Mouse (Mus musculus) cerebellum, adult 8-10 months (tissue): ENCODE results near the gene Itpr1.

Experiments
- DNase-seq: peaks from one replicate; pipeline ENCODE4 v3.0.0; 2022

Gene Itpr1

DNA sequence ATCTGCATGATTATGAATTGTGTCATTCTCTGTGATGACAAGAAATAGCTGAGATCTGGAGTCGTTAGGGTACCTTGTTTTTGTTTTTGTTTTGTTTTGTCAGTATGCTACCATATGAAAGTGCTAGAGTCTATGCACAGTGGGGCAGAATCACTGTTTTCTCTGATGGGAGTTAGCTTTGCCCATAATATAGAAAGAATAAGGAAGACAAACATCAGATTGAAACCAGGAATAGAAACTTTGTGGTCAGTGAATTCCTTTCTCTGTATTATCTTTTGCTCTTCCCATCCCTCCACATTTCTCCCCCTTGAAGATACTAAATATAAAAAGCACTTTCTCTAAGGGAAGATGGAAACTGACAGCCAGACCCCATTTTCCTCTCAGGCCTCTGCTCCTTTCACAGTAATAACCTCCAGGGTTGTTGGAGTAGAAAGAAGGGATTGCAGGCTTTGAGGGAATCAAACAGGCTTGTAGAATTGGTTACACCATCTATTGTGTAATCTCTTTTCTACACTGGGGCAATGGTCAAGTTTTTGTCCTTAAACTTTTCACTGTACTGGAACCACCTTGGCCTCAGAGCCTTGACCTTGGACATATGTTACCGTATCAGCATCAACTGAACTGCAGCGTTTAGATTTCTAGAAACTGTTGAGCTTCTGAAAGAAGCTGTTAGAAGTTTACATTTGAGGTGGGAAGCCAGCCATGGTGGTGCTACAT is 33.6 kb downstream of the Itpr1 start:
- no peak for DNase-seq

DNA sequence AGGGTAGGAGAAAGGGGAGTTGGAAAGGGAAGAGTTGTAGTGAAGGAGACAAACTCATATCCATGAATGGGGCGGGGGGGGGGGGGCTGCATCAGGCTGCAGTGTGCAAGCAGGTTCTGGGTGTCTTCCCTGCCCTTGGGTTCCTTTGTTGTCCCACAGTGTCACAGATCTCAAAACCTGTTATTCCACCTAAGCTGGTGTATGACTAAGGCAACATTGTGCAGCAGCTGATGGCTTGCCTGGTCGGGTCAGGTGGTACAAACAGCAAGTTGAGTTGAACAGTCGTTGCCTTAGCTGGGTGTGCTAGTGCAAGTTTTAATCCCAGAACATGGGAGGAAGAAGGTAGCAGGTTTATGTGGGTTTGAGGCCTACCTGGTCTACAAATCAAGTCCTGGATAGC is 34.3 kb downstream of the Itpr1 start:
- no peak for DNase-seq

DNA sequence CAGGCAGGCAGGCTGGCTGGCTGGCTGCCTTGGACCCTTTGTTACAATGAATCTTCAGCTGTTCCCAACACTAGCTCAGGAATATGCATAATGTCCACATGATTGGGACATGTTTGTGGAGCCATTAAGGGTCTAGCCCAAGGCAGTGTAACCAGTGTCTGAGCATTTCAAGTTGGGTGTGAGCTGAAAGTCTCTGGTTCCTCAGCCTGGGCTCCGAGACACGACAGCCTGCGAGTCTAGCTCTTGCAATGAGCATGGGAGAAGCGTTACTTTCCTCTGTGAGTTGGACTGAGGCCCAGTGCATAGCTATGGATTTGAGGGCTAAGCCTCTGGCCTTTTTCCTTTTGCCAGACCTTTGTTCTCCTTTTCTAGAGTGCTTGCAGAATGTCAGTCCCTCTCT is 35.6 kb downstream of the Itpr1 start:
- DNase-seq, result no peak

DNA sequence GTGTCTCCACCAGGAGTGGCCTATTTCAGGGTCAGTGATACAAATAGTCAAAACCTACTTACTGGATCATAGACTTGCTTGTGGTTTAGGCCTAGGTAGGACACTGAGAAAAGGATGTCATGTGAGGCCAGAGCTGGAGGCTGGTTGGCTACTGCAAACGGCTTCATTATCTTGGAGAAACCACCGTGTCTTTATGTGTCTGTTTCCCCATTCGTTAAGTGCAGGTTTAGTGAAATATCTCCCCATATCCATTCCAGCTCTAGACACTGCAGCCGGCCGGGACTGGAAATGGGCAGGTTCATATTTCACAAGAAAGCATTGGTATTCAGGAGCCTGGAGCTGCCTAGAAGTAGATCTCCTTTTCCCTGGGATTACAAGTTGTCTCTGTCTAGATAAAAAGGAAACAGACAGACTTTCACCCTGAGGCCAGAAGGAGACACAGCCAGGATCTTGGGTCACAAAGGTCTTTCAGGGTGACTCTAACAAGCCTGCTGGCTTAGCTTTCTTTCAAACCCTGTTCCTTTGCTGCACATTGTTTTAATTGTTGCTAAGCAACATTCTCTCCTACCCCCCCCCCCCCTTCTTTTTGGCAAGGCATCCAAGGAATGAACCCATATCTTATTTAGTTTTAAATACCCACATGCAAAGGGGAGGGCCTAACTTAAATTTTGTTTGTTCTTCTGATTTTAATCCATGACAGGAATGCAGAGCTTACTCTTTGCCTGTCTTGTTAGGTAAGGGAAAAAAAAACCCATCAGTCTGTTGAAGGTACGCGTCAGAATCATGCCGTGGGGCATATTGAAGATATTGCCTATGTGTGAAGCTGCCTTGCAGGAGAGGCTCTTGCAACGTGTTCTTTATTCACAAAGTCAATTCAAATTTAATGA is 36.4 kb downstream of the Itpr1 start:
- DNase-seq, result no peak

DNA sequence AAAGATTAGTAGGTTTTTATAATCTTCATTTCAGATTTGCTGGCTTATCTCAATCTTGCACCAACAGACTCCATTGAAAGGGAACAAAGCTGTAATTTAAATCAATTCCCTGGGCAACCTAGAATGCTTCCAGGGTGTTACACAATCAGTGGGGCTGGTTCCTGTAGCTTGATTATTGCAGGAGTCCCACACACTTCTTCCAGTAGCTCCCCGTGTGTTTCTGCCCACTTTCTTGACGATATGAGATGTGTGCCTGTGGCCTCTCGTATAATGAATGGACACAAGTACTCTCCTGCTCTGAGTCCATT is 37.0 kb downstream of the Itpr1 start:
- DNase-seq, result no peak

DNA sequence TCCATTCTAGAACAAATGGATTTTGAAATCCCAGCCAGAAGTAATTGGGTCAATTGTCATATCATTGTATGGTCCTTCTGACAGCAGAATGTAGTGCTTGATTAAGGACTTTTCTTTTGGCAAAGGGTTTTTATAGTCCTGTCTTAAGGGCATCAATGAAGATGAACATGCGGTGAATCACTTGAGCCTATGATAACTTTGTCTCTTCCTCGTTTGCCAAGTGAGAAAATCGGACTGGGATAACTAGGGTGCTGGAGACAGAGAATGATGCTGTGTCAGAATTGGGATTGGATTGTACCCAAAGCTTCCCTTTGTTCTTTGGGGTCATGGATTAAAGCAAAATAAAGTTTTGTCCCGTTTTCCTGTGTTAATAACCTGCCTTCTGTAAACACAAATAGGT is 37.5 kb downstream of the Itpr1 start:
- no peak for DNase-seq

DNA sequence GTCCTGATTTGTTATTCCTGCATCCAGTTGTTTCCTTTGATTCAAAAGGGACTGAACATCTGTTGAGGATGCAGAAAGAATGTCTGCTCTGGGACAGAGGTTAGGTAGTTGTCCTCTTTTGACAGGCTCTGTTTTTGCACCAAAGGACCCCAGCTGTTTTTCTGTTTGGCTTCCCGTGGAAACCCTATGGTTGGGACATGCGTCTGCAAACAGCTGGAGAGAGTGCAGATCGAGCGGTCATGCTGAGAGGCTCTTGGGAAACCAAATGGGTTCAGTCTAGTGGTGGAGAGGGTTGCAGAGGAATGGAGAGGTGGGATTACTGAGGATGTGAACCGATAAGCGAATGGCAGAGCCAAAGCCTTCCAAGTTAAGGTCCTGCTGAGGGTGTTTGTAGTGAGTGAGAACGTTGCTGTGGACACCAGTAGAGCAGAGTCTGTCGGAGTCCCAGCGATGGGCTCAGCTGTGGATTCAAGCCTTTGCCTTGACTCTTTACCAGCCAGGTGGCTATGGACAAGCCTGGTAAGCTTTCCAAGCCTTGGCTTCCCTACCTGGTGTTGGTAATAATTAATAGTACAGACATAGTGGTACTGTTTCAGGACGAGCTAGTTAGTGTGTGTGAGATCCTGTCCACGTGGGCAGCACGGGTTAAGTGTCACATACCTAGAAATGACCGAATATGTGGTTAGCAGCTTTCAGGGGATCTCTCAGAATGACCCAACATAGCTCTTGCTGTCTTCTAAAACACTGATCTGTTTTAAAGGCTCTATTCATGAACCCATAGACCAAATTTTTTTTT is 39.9 kb downstream of the Itpr1 start:
- no peak for DNase-seq

DNA sequence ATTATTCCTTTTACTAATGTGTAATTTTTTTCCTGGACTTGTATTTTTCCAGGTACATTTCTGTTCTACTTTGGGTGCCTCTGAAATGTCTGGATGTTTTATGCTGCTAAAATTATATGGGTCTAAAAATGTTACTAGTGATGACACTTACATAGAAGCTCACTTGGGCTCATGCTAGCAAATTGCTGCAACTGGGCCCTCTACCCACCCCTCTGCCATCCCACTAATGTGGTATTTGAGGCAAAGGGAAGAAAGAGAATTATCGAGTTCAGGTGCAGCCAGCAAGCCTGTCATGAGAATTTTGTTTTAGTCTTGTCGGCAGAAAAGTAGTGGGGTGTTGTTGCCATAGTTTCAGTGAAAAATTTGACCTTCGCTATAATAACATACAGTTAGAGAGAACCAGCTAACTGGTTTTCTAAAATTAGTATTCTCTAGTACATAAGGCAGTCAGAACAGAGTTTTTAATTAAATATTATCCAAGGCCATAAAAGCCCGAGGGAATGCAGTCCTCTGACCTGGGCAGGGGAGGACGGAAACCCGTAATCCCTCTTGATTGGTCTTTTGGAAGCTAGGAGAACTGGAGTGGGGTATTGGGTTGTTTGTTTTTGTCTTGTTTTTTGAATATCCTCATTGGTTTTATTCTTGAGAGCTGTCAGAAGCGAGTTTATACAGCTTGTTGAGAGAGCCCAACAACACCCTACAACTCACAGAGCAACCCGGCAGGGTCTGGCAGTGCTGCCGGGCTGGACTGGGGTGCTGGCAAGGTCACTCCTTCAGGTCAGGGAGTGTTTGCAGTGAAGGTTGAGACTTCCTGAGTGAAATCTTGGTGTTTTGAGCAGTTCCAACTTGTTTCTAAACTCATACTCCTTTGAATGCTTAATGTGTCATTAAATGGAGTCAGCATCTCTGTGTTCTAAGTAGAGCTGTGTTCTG is 41.5 kb downstream of the Itpr1 start:
- DNase-seq, result no peak

DNA sequence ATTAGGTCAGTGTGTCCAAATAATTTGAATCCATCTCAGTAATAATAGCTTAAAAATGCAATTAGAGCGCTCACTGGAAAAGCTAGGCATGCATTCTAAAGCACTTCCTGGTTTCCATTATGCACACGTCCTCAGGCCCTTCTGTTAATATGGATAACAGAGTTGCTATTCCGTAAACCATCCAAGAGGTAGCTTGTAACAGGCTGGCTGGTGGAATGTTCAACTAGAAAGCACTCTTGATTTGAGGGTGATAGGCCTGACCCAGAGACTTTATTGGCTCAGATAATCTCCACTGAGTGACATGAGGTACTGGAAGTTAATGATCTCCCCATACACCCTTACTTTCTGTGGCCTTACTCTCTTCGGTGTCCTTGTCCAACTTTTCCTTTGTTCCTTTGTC is 43.0 kb downstream of the Itpr1 start:
- no peak for DNase-seq

DNA sequence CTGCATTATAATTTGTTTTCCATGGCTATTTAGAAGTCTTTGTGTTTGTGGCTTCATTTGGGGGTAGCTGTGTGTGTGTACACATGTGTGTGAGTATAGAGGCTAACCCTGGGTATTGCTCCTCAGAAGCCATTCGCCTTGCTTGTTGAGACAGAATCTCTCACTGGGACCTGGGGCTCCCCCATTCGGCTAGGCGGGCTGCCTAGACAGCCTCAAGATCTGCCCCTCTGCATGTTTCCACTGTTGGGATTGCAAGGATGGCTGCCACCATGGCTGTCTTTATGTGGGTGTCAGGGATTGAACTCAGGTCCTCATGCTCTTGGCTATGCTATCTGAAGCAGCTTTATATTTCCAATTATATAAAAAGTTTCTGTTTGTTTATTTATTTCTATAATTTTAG is 44.3 kb downstream of the Itpr1 start:
- no peak for DNase-seq

DNA sequence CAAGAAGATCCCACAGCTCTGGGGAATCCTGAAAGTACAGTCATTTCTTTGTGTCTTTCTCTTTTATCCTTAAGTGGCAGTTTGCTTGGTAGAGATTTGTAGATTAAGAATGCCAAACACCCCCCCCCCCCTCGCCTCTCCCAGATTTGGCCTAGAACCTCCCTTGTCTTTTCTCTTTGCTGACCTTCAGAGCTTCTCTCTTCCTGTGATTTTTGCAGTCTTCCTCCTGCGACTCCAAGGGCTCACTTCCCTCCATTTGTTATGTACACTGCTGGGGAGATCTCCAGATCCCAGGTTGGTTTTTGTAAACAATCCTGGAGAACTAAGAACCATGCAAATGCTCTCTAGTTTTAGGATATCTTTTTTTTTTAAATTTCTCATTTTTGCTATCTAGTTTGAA is 45.7 kb downstream of the Itpr1 start:
- no peak for DNase-seq

DNA sequence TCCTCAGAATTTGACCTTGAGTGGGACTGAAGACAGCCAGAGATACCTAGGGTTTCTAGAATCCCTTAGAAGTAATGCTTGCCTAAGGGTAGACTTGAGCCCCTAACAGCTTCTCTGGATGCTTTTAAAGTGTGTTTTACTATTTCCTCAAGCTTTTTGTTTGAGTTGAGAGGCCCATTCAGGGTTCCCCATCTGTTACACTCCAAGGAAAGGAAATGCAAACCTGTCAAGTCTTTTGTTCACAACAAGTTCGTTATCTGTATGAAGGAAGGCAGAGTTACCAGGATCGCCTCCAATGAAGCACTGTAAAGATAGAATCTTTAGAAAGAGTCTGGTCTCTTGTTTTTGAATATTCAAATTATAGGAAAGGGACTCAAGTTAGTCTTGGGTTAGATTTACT is 46.8 kb downstream of the Itpr1 start:
- no peak for DNase-seq

DNA sequence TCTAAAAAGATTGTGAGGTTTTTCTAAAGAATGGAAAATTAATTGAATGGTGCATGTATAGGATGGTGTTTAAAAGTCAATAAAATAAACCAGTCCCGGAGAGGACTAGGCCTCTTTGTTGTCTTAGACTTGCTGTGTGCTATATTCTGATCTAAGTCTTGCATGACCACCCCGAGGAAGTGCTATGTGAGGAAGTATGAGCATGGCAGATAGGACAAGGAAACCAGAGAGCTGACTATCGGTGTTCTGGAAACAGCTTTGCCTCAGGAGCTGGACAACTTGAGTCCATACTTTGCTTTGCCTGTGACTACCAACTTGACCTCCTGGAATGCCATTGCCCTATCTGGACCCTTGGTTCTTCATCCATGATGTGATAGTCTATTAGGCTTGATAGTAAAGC is 48.6 kb downstream of the Itpr1 start:
- no peak for DNase-seq

DNA sequence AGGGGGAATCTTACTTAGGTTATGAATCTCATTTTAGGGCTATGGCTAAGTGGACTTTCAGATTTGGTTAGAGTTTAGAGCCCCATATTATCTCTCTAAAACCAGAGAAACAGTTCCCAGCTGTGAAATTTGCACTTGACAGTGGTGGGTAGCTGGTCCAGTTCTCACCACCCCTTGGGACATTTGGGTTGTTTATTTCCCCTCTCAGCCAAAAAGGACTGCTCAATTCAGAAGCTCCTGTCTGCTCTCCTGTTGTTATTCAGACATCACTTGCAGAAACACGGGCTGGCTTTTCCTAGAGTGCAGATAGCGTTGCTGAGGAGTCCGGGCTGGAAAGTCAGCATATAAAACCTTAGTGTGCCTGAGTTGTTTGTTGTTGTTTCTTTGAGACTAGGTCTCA is 51.3 kb downstream of the Itpr1 start:
- DNase-seq, result no peak

DNA sequence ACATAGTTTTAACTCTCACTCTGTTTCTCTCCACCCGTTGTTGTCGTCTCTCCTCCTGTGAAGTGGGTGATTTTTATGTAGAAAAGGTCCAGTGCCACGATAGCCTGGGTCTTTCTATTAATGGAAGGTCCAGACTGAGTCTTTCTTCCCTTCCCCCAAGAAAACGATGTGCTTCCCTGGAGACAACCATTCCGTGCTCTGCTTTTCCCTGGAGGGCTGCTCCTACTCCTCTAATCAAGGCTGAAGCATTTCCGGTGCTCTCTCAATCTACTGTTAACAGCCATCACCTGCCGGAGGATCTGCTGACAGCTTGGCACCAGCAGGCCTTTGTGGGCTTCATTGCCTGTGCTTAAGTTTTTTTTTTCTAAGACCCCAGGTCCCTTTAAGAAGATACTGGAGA is 60.6 kb downstream of the Itpr1 start:
- DNase-seq, result no peak

DNA sequence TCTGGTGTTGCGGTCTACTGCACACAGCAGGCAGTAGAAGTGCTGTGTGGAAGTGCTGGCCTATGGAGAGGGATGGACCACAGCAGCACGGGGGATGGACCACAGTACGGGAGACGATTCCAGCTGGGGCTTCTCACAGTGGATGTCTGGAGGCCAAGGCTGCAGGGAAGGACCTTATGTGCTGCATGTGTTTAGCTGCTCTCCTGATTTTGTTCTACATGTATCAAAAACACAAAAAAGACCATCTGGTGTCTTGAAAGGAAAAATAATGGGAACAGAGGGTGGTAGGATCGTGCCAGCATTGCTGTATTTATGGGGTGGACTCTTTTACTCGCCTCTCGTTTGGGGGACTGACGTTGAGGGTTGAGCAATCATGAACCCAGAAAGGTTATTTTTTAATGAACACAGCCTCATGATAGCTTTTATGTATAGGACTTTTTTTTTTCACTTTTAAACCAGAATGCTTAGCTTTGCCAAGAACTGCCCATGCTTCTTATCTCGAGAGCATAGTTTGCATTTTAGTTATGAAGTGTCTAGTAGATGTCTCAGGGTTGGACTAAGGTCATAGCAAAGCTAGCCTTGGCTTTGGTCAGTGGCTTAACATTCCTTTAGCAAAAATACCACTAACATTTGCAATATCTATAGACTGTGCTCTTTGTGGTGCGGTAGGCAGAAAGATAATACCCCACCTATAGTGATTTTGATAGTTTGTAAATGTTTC is 61.6 kb downstream of the Itpr1 start:
- no peak for DNase-seq

DNA sequence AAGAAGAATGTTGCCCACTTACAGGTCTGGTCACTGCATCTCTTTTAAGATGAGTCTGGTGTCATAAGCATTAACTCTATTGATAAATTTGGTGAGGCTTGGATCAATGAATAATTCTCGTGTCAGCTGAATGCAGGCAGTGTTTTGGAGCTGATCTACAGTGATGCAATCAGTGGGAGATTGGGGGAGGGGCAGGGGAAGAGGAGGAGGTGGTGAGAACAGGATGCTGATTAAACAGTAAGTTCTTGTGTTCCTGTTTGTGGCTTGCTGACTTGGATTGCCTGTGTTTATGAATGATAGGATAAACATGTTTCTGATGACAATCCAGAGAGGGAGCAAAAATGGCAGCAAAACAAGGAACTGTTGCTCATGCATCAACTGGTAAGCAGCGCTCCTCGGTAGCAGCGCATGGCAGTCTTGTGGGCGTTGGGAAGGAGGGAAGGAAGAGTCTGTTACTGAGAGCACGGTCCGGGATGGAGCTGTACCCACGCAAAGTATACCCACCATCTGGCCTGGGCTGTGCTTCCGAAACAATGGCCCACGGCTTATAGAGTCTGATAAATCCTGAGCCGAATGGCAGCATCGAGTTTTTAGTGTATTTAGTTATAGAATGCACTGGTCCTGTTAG is 64.1 kb downstream of the Itpr1 start:
- DNase-seq, result no peak

DNA sequence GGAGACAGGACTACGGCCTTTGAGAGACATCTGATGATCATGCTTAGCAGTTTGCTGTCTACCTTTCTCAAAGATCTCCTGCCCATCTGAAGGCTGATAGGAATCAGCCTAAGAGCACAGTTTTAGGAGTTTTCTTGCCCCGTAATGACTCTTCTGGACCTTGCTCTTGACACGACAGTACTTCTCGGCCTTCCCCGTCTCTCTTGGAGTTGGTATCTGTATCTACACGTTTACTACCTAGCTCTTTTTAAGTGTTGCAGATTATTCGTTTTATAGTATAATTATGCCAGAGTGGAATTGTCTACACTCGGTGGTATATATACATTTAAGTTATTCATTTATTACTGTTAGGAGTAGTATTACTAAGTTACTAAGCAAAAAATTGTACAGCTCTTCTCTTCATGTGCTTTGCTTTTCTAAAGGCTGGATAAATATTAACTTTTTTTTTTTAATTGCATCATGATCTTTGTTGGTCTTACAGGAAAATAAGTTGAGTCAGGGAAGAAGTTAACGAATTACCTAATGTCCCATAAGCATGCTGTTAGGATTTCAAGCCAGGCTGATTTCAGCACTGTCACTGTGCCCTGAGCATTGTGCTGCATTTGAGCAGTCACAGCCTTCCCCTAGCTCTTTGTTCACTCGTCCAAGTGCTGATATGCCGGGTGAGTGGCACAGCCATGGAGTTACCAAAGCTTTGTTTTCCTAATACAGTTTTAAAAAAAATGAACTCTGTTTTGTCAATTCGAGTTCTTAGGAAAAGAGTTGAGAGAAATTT is 64.9 kb downstream of the Itpr1 start:
- DNase-seq, result no peak

DNA sequence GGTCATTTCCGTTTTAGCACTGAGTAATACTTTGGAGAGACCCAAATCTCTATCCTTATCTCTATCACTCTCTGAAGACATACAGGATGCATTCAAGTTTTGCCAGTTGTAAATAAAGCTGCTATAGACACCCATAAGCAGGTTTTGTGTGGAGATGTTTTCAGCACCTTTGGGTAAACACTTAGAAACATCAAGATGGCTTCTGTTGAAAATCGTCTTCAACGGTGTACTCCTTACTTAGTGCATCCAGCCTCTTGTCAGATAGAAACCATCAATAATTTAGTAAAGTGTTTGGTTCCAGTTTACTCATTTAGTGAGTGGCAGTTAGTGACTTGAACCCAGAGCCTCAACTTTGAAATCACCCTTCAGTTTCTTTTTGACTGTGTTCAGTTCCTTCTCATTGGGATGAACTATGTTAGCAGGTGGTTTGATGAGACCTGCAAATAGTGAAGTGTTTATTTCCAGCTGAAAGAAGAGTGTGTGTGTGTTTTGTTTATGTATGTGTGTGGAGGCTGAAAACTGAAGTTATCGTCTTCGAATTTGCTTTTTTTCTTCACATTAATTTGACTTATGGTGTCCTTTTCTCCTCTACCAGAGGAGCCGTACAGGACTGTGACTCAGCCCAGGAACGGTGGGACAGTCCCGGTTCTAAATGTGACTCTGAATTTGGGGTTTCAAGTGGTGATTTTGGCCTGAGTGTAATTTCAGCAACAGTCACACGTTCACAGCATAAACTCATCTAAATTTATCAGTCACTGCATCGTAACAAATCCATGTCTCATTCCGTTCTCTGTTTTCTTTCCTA is 66.1 kb downstream of the Itpr1 start:
- DNase-seq, result no peak

DNA sequence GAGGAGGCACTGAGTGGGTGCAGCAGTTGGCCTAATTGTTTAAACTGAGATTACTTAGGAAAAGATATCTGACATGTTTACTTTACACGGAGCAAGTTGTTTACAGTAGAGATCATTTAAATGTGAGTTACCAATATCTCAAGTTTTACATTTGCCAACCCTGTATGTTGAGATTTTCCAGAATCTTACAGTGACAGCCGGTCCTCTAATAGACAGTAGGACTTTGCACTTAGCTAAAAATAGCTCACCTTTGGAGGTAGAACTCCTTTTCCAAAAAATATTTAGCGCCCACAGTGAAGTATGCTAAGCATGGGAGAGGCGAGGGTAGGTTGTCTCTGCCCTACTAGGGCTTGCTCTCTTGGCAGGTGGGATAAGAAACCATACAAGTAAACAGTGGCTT is 69.2 kb downstream of the Itpr1 start:
- no peak for DNase-seq
